Mouse (Mus musculus) retina, postnatal 7 days (tissue): ENCODE measurements around the gene Wnk1.
"Not testable (repeated sequence)": the region's sequence is repeated elsewhere in the genome, so short reads cannot be mapped to it uniquely, and the experiment has no call there.

Experiments
- DNase-seq: peaks from one replicate; pipeline ENCODE4 v3.0.0-alpha.2; 2012; ENCODE audit warnings: low read depth, low spot score

Gene Wnk1

GRCm38 (mm10) chr6:120038366-120039255 is at the start of gene Wnk1:
Gene Wnk1 (minus strand): TSS chr6:120038672.
- peak; percentile 99 for DNase-seq

DNA sequence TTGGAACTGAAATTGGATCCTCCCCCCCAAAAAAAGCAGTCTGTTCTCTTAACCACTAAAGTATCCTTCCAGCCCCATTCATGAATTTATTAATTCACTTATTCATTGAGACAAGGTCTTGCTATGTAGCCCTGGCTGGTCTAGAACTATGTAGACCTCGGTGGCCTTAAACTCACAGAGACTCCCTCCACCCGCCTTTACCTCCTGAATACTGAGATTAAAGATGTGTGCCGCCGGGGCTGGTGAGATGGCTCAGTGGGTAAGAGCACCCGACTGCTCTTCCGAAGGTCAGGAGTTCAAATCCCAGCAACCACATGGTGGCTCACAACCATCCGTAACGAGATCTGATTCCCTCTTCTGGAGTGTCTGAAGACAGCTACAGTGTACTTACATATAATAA is 48.6 kb upstream of the Wnk1 start:
- not testable (repeated sequence) for DNase-seq

DNA sequence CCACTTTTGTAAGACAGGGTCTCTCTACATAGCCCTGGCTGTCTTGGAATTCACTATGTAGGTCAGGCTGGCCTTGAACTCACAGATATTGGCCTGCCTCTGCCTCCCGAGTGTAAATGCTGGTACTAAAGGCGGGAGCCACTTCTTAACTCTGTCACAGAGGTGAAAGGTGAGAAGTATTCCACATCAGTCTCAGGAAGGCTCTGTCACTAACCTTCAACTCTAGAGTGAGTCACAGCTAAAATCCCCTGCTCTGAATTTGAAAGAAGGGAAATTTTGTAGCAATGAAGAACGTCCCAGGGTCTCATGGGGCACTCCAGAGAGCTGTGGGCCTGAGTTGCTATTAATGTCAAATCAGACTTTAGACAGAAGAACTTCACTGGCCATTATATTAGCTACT is 47.4 kb upstream of the Wnk1 start:
- DNase-seq: no peak

- DNase-seq: no peak
These were observed 46.5 kb upstream of the Wnk1 start for GRCm38 (mm10) chr6:120084983-120085382.

DNA sequence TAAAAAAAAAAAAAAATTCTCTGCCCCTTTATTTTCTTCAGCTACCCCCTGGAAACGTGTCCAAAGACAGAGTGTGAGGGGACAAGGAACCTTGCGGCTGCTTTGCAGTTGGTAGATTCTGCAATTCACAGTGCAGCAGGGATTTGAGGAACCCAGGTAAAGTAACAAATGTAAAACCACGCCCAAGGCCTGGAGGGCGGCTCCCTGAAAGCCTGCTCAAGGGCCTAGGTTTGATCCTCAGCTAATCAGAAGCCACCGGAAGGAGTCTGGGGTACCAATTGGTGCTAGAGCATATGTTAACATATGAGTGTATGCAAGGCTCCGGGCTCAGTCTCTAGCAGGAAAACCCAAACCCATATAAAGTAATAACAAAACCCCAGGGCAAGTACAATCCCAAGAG is 45.0 kb upstream of the Wnk1 start:
- no peak for DNase-seq

DNA sequence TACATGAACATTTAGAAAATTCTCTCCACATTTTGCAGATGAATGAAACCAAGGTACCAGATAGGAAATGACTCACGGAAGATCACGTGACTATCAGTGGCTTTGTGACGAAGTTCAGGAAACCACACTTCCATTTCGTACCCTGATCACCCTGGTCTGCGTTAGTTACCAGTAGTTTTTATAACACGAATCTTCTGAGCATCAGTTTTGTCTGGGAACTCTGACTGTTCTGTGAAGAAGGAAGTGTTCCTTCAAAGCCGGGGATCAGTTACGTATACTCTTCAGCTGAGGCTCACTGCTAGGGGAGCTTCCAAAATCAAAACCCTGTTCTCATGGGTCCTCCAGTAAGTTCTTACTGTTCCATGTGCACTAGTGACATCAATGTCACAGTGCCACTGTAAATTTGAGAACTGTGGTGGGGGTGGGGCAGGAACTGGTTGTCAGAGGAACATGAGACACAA is 44.5 kb upstream of the Wnk1 start:
- DNase-seq: no peak

DNA sequence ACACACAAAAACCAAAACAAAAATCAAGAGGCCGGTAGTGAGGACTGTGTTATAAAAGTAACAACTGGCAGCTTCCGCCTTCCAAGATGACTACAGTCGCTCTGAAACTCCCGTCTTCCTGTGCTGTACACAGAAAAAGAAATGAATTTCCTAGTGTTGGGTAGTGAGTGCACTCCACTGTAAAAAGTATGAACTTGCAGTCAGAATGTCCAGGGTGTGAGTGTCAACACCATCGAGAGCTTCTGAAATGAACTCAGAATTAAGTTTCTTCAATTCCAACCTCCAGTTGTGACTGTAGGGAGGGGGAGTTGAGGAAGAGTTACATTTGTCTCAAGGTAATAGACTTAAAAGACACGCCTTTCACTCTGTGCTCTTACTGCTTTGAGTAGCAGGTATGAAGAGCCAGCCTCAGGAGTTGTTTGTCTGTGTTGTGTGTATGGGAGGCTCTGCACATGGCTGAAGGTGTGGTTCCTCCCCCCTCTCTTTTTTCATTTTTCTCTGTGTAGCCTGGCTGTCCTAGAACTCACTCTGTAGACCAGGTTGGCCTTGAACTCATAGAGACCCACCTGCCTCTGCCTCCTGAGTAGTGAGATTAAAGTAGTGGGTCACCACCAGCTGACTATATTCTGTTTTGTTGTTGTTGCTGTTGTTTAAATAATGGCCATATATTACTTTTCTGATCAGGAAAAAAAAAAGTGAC is 43.9 kb upstream of the Wnk1 start:
- DNase-seq: no peak

GRCm38 (mm10) chr6:120081516-120081915 is 43.0 kb upstream of the Wnk1 start:
- no peak for DNase-seq

DNA sequence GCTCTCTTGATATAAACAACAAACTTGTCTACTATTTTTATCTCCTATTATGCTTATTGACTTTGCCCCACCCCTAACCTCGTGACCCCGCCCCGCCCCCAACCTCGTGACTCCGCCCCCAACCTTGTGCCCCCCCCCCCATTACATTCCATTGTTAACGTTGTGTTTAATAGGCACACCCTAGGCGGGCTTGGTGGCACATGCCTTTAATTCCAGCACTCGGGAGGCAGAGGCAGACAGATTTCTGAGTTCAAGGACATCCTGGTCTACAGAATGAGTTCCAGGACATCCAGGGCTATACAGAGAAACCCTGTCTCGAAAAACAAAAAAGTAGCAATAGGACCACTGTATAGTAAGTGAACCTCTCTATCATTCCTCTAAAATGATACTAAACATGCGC is 41.1 kb upstream of the Wnk1 start:
- DNase-seq: no peak

GRCm38 (mm10) chr6:120076619-120077450 is 38.4 kb upstream of the Wnk1 start:
- no peak for DNase-seq

- no peak for DNase-seq
These were observed 34.2 kb upstream of the Wnk1 start for GRCm38 (mm10) chr6:120072630-120073029.

DNA sequence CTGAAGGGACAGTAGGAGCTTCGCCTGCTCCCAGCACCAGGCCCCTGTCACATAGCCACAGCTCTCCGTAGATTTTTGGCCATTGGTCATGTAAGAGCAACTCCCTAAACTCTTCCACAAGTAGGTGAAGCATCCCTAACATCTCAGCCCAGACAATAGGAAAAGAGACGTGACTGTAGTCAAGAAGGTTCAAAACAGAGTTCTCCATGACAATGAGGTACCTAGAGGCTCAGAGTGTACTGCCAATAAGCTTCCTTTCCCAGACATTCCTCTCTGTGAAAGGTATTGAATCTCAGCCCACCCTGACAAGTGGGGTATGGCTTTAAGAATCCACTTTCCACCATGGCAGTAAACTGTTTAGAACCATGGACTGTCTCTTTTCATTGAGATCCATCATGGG is 31.1 kb upstream of the Wnk1 start:
- DNase-seq: no peak

GRCm38 (mm10) chr6:120065552-120066177 is 27.2 kb upstream of the Wnk1 start:
- no peak for DNase-seq

GRCm38 (mm10) chr6:120064627-120065026 is 26.2 kb upstream of the Wnk1 start:
- DNase-seq: no peak

DNA sequence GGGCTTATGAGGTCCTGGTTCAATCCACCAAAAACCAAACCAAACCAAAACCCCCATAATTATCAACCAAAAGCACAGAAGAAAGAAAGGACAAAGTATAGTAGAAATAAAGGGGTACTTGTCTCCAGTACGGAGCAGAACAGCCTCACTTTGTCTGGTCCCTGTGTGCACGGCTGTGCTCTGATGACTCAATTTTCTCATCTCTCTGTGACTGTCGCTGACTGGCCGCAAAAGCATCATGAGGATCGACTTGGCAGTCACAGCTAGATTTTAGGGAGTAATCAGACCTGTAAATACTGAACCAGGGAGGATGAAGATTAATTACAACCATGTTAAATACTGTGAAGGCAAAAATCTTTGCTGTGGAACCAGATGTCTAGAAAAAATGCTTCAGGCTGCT is 24.5 kb upstream of the Wnk1 start:
- no peak for DNase-seq

GRCm38 (mm10) chr6:120055666-120056540 is 17.4 kb upstream of the Wnk1 start:
- no peak for DNase-seq

- no peak for DNase-seq
These were observed 15.9 kb upstream of the Wnk1 start for GRCm38 (mm10) chr6:120054412-120054811.

DNA sequence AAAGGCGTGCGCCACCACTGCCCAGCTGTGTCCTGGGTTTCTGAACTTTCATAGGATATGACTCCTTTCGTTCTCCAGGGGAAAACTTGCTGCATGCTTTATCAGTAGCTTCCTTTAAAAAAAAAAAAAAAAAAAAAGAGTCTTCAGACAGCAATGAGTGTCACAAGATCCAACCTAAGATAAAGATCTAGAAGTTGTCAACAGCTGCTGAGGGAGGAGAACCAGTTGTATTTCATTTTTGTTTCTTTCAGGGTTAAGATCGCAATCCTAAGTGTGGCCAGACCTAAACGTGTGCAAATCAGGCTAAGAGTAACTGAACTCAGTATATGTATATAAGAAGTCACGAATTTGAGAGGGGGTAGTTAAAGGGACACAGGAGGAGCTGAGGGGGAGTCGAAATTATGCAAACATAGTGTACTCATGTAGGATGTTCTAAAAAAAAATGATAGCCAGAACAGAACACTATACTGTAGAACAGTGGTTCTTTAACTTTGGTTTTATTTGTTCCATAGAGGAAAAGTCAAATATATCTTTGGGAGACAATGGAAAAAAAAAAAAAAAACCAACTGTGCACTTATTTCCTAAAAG is 9.3 kb upstream of the Wnk1 start:
- DNase-seq: no peak

- DNase-seq: no peak
These were observed 6.9 kb upstream of the Wnk1 start for GRCm38 (mm10) chr6:120045406-120045805.

DNA sequence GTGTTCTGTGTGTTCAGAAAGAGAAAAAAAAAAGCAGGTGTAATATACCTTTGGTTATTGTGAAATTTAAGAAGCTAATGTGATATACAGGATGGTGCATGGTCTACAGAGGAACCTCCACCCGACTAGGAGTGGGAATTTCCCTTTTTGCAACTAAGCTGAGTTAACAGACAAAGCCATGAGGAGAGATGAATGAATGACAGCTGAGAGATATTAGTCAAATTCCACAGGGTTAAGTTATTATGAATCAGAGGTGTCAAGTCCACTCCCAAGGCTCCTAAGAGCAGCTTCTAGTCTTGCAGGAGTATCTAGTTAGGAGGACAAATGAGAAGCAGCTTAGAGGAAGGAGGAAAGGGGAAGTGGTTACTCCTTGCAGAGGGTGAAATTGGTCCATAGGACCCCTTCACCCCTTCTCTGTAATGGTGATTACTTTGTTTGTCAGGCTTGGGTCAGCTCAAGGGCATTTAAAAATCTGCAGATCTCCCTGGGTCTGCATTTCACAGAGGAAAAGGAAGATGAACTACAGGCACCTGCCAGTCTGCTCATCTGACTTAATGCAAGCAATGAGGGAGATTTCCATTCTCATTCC is 4.3 kb upstream of the Wnk1 start:
- no peak for DNase-seq
